Mouse (Mus musculus) ES-E14 (cell line): ENCODE measurements around the gene Fgd6.

Experiments used
- CHD2 ChIP-seq: IDR thresholded peaks from 2 replicates; pipeline ENCODE4 v1.6.1; 2014; ENCODE audit warnings: mild to moderate bottlenecking, low read depth, low read length, inconsistent platforms
- MAFK ChIP-seq: IDR thresholded peaks from 2 replicates; pipeline ENCODE4 v1.6.1; 2014; ENCODE audit warnings: mild to moderate bottlenecking, low read depth, low read length, inconsistent platforms; ENCODE audit not compliant: insufficient read depth
- ZC3H11A ChIP-seq: IDR thresholded peaks from 2 replicates; pipeline ENCODE4 v1.6.1; 2012; ENCODE audit warnings: low read depth, mild to moderate bottlenecking, inconsistent platforms, low read length, borderline replicate concordance
- ZNF384 ChIP-seq: IDR thresholded peaks from 2 replicates; pipeline ENCODE4 v1.6.1; 2012; ENCODE audit warnings: low read depth, low read length, inconsistent platforms

DNA sequence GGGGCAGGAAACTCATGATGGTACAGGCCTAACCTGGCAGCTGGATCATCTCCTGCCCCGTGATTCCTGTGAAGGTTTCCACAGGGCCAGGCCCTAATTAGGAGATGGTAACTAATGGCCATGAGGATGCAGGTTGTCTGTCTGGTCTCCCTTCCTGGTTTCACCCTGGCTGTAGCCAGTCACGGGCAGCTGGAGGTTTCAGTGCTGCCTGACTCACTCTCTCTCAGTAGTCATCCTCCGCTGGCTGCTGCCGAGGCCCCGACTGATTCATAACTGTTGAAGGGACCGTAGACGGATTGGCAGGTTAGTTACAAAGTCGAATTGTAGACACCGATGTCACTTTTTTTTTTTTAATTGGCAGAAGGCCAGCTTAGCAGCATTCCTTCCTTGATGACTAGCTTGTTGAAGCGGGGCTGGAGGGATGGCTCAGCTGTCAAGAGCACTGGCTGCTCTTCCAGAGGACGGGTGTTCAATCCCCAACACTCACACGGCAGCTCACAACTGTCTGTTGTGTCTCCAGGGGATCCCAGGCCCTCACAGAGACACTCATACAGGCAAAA, 81.1 kb downstream of the Fgd6 start:
- TF ChIP-seq MAFK: no peak
- no peak for TF ChIP-seq CHD2
- no peak for TF ChIP-seq ZNF384
- TF ChIP-seq ZC3H11A: no peak
